Mouse (Mus musculus) ES-Bruce4 (cell line): Measurements from ENCODE around the gene Gpr157. TPM values are rescaled to one million over a fixed set of nuclear protein-coding genes. Genes with fewer than 3 reads are reported as not detected.

ENCODE experiments used
- H3K27ac ChIP-seq: 2 replicates; pipeline ENCODE4 v1.5.1; 2012; ENCODE audit warnings: low read length, inconsistent platforms; ENCODE audit not compliant: insufficient read depth
- H3K27me3 ChIP-seq: 2 replicates; pipeline ENCODE4 v1.6.1; 2012; ENCODE audit warnings: mild to moderate bottlenecking, low read length, inconsistent platforms; ENCODE audit not compliant: control insufficient read depth, poor library complexity, insufficient read depth, severe bottlenecking
- H3K36me3 ChIP-seq: 2 replicates; pipeline ENCODE4 v1.6.1; 2012; ENCODE audit warnings: inconsistent platforms, mild to moderate bottlenecking, low read length, moderate library complexity; ENCODE audit not compliant: control insufficient read depth, poor library complexity, insufficient read depth, severe bottlenecking
- H3K4me1 ChIP-seq: one replicate; pipeline ENCODE4 v1.8.1; 2011; ENCODE audit warnings: low read length; ENCODE audit not compliant: control insufficient read depth, insufficient read depth
- H3K4me3 ChIP-seq: 2 replicates; pipeline ENCODE4 v1.5.1; 2011; ENCODE audit warnings: low read depth, mild to moderate bottlenecking, low read length
- H3K9ac ChIP-seq: 2 replicates; pipeline ENCODE4 v1.6.1; 2012; ENCODE audit warnings: low read depth, mild to moderate bottlenecking, inconsistent platforms; ENCODE audit not compliant: poor library complexity, severe bottlenecking
- H3K9me3 ChIP-seq: replicated peaks from 2 replicates; pipeline ENCODE4 v1.6.1; 2012; ENCODE audit warnings: mild to moderate bottlenecking, low read length, inconsistent platforms; ENCODE audit not compliant: control insufficient read depth, poor library complexity, insufficient read depth, severe bottlenecking
- CTCF ChIP-seq: IDR thresholded peaks from one replicate; pipeline ENCODE4 v1.8.1; 2011; ENCODE audit warnings: low read depth, low read length
- EP300 ChIP-seq: IDR thresholded peaks from 2 replicates; pipeline ENCODE4 v1.6.1; 2011; ENCODE audit warnings: low read depth, low read length; ENCODE audit not compliant: insufficient read depth
- POLR2A ChIP-seq: IDR thresholded peaks from one replicate; pipeline ENCODE4 v1.8.1; 2011; ENCODE audit warnings: low read length; ENCODE audit not compliant: insufficient read depth
- polyA plus RNA-seq: library from polyadenylated mRNA; stranded (reverse); fragments of >200 nt; gene quantifications from 2 replicates; pipeline ENCODE4 v1.2.4, GENCODE M21; 2011; ENCODE audit warnings: low read depth; ENCODE audit not compliant: missing spikeins, insufficient read depth, insufficient read length

Gene Gpr157
- polyA plus RNA-seq, 1 experiment: 2.2 TPM

DNA sequence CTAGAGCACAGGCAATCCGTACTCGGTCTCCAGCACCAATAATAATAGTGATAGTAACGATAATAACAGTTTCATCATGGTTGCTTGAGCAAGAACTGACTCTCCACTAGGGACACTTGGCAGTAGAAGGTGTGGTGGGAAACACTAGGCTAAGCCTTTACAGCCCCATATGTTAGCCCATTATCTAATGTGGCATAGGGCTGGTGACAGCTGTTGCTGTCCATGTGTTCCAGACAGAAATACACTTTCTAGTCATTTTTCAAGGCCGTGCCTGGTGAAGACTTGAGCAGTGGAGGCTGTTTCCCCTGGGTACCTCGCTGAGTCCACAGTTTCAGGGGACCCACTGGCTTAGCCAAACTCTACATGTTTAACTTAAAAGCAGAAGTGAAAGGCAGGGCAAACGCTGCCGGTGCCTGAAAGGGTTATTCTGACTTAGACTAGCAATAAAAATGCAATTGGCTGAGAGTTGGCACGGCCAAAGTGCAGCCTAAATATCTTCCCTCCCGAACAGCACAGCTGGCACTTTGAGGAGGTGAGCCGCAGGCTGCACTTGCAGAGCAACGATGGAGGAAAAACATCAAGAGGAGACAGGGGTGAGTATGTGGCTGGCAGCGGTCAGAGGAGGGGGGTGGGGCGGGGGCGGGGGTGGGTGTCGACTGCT, 33.1 kb downstream of the Gpr157 start:
- Histone ChIP-seq H3K4me3 (no peak overlapping the region), H3K9me3 (no peaks in the 10 kb centered on the region), H3K4me1 (peaks cover 2% of the 10 kb centered on the region), H3K27me3 (no peaks in the 10 kb centered on the region), H3K9ac (no peak overlapping the region), H3K27ac (no peak overlapping the region), H3K36me3 (no peaks in the 10 kb centered on the region)
- TF ChIP-seq CTCF (no peak), EP300 (no peak), POLR2A (no peak)

DNA sequence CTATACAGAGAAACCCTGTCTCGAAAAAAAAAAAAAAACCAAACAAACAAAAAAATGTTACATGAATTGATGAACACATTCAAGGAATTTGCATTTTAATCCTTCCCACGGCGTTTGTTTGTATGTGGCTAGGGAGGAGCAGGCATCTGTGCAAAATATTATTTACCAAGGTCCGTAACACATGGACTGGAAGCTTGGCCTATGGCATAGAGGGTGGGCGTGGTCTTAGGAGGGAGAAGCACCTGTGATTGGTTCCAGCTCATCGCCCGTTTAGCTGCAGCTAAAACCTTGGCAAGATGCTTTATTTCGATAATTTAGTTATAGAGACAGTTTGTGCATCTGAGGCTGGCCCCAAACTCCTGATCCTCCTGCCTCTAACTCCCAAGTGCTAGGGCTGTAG, 34.3 kb downstream of the Gpr157 start:
- H3K9ac ChIP-seq: no peak overlapping the region
- no peak overlapping the region for H3K27ac ChIP-seq
- peaks cover 2% of the 10 kb centered on the region for H3K4me1 ChIP-seq
- H3K9me3 ChIP-seq: no peaks in the 10 kb centered on the region
- H3K27me3 ChIP-seq: no peaks in the 10 kb centered on the region
- peak overlapping the region; percentile 18; the same call in 1 of the 2 replicates for H3K4me3 ChIP-seq
- no peaks in the 10 kb centered on the region for H3K36me3 ChIP-seq
- TF ChIP-seq POLR2A: no peak
- TF ChIP-seq CTCF: no peak
- TF ChIP-seq EP300: no peak

DNA sequence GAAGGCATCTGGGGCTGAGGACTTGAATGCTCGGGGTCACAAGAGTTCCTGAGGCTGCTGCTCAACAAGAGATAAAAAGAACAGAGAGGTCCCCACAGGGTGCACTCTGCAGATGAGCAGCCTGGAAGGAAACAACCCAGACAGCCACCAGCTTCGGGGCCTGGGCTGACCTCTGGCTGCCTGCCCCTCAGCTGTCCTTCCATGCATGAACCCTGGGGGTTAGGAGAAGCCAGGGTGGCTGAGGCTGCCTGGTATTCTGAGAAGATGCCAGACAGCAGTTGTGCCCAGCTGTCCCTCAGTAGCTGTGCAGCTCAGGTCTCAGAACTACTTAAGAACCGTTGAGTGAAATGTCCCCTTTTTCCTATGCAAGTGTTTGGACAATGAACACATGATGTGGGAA, 35.3 kb downstream of the Gpr157 start:
- Histone ChIP-seq H3K4me3 (no peak overlapping the region), H3K9ac (no peak overlapping the region), H3K36me3 (no peaks in the 10 kb centered on the region), H3K27me3 (no peaks in the 10 kb centered on the region), H3K9me3 (no peaks in the 10 kb centered on the region), H3K4me1 (peaks cover 2% of the 10 kb centered on the region), H3K27ac (no peak overlapping the region)
- TF ChIP-seq CTCF: no peak
- no peak for TF ChIP-seq EP300
- no peak for TF ChIP-seq POLR2A

DNA sequence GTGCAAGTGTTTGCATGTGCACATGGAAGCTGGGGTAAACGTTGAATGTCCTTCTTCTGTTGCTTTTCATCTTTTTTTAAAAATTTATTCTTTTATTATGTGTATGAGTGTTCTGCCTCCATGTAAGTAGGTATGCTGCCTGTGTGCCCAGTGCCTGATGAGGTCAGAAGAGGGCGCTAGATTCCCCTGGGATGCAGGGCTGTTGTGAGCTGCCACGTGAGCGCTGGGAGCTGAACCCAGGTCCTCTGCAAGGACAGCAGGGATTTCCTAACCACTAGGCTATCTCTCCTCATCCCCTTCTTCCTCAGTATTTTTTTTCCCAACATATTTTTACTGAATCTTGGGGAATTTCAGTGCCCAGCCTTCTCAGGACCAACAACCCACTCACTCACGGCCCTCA, 39.2 kb downstream of the Gpr157 start:
- no peaks in the 10 kb centered on the region for H3K27me3 ChIP-seq
- no peaks in the 10 kb centered on the region for H3K36me3 ChIP-seq
- no peak overlapping the region for H3K9ac ChIP-seq
- no peak overlapping the region for H3K27ac ChIP-seq
- peaks cover 4% of the 10 kb centered on the region for H3K4me1 ChIP-seq
- no peaks in the 10 kb centered on the region for H3K9me3 ChIP-seq
- H3K4me3 ChIP-seq: no peak overlapping the region
- TF ChIP-seq EP300 (no peak), POLR2A (no peak), CTCF (peak; percentile 53)

DNA sequence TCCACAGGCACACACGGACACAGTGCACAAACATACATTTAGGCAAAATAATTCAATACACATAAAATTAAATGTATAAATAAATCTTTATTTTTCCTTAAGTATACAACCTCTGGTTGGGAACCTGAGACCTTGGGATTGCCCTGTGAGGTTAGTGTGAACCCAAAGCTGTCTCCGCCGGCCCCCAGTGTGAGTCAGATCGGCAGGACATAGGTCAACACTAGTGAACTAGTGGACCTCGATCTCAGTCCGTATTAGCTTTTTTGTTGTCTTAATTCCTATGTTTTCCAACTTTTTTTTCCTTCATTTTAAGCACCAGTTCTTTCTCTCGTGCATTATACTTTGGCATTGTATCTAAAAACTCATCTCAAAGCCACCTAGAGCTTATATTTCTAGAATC, 40.7 kb downstream of the Gpr157 start:
- peaks cover 5% of the 10 kb centered on the region for H3K4me1 ChIP-seq
- no peak overlapping the region for H3K9ac ChIP-seq
- no peak overlapping the region for H3K27ac ChIP-seq
- TF ChIP-seq CTCF: no peak
- TF ChIP-seq POLR2A: no peak
- no peak for TF ChIP-seq EP300
- no peaks in the 10 kb centered on the region for H3K27me3 ChIP-seq
- no peaks in the 10 kb centered on the region for H3K9me3 ChIP-seq
- H3K36me3 ChIP-seq: no peaks in the 10 kb centered on the region
- no peak overlapping the region for H3K4me3 ChIP-seq

DNA sequence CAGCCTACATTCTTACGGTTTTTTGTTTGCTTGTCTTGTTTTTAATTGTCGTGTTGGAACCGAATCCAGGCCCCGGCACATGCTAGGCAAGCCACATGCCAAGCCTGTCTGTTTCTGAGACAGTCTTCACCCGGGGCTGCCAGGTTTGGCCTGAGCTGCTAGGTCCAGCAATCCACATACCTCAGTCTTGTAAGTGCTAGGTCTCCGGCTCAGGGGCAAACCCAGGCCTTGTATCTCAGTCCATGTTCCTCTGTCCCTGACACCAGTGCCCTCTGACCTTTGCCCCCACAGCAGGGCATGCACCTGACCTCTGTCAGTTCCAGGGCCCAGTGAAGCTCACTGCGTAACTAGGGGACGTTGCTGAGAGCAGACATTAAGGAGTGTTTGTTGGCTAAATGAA, 41.4 kb downstream of the Gpr157 start:
- no peaks in the 10 kb centered on the region for H3K9me3 ChIP-seq
- no peak overlapping the region for H3K9ac ChIP-seq
- H3K36me3 ChIP-seq: no peaks in the 10 kb centered on the region
- no peak overlapping the region for H3K27ac ChIP-seq
- no peaks in the 10 kb centered on the region for H3K27me3 ChIP-seq
- peaks cover 5% of the 10 kb centered on the region for H3K4me1 ChIP-seq
- no peak for TF ChIP-seq POLR2A
- no peak for TF ChIP-seq EP300
- TF ChIP-seq CTCF: no peak
- H3K4me3 ChIP-seq: no peak overlapping the region
